Mouse (Mus musculus) hindbrain, embryonic 12.5 days (tissue): Measurements from ENCODE around the gene Gm49393. TPM values are rescaled to one million over a fixed set of nuclear protein-coding genes. Genes with fewer than 3 reads are reported as not detected.

Source experiments
- polyA plus RNA-seq: library from polyadenylated mRNA; unstranded; fragments of >200 nt; fragmentation: Nextera tagmentation; extraction: Ambion mirVana; gene quantifications from 2 replicates; pipeline ENCODE4 v1.2.1, GENCODE M21; 2016

The Gm49393 gene
- polyA plus RNA-seq, 1 experiment from 2014 or later = not detected

Other genes with a start within 250 kb of the Gm49393 start
- not detected in 2 replicates for gene BC051665, start 149.2 kb downstream of the Gm49393 start, polyA plus RNA-seq
- not detected in 2 replicates for gene Ctsll3, start 132.7 kb downstream of the Gm49393 start, polyA plus RNA-seq
- gene 4930486L24Rik, start 71.1 kb downstream of the Gm49393 start, polyA plus RNA-seq = 0.17 and 0.30 TPM in 2 replicates
- not detected in 2 replicates for gene Gm49392, start 38.7 kb downstream of the Gm49393 start, polyA plus RNA-seq
- 0.96 and 2.4 TPM in 2 replicates for gene Ctla2b, start 38.1 kb downstream of the Gm49393 start, polyA plus RNA-seq
- not detected in 2 replicates for gene Tpbpb, start 30.7 kb downstream of the Gm49393 start, polyA plus RNA-seq
- 0.64 and 1.6 TPM in 2 replicates for gene Gm49391, start 981 bp upstream of the Gm49393 start, polyA plus RNA-seq
- gene Ctla2a, start 1.0 kb upstream of the Gm49393 start, polyA plus RNA-seq = 10.1 and 14.1 TPM in 2 replicates
- gene Tpbpa, start 6.4 kb upstream of the Gm49393 start, polyA plus RNA-seq = not detected in 2 replicates
- not detected in 2 replicates for gene Ctsj, start 70.4 kb upstream of the Gm49393 start, polyA plus RNA-seq
- gene Ctsq, start 105.0 kb upstream of the Gm49393 start, polyA plus RNA-seq = not detected in 2 replicates
- gene Ctsr, start 228.7 kb upstream of the Gm49393 start, polyA plus RNA-seq = not detected in 2 replicates